Mouse (Mus musculus): ENCODE measurements at regions not wholly inside any gene's neighbourhood (a gene's known extent, or its start where the extent isn't known, plus 50 kb on each side); places are given as distances from the start of the nearest gene placed in this dataset.
"Not testable (repeated sequence)": the region's sequence is repeated elsewhere in the genome, so short reads cannot be mapped to it uniquely, and the experiment has no call there.

DNA sequence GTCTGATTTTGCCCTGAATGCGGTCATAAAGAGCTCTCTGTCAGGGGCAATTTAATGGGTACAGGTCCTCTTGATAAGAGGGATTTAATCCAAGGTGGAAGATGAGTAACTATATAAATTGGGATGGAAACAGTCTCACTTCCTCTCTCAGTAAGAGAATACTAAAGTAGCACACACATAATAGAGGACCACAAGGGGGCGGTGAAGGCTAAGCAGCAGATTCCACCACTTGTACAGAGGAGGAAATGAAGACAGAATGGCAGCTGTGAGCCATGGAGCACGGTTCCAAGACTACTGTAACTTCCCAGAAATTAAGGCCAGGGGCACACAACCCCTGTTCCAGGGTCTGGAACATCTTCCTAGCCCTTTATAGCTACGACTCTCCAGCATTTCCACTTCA is 262.6 kb upstream of the Ywhaq start:
- WGBS = 15% methylated on average over 2 of the region's 4 CpGs
- ATAC-seq (ENCODE audit: low FRiP score); H3K36me3 ChIP-seq (ENCODE audit: control insufficient read depth, insufficient read depth, low read length); H3K4me2 ChIP-seq (replicated peaks; ENCODE audit: low read depth, low read length); H3K27ac ChIP-seq (ENCODE audit: low read depth, low read length); DNase-seq (ENCODE audit: low spot score); H3K9me3 ChIP-seq (ENCODE audit: control insufficient read depth, low read length); H3K27me3 ChIP-seq (ENCODE audit: control insufficient read depth, insufficient read depth, low read length); H3K4me3 ChIP-seq (ENCODE audit: low read depth, low read length); H3K9ac ChIP-seq (ENCODE audit: low read depth, low read length); H3K4me1 ChIP-seq (replicated peaks; ENCODE audit: control insufficient read depth, insufficient read depth, low read length): not testable (repeated sequence)

DNA sequence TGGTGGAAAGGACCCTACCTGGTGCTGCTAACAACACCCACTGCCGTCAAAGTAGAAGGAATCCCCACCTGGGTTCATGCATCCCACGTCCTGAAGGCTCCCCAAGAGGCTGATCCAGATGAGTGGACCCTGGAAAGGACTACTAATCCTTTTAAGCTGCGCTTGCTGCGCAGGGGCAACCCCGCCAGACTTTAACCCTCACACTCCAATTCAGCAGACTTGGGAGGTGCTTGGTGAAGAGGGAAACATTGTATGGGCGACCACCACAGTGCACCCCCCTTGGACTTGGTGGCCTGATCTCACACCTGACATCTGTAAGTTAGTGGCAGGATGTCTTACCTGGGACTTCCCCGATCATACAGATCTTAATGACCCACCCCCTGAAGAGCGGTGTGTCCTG is 231.9 kb upstream of the Ywhaq start:
- H3K4me2 ChIP-seq (replicated peaks; ENCODE audit: low read depth, low read length); H3K4me3 ChIP-seq (ENCODE audit: low read depth, low read length); H3K27ac ChIP-seq (ENCODE audit: low read depth, low read length); H3K27me3 ChIP-seq (ENCODE audit: control insufficient read depth, insufficient read depth, low read length); H3K4me1 ChIP-seq (replicated peaks; ENCODE audit: control insufficient read depth, insufficient read depth, low read length); DNase-seq (ENCODE audit: low spot score); ATAC-seq (ENCODE audit: low FRiP score); H3K9me3 ChIP-seq (ENCODE audit: control insufficient read depth, low read length); H3K9ac ChIP-seq (ENCODE audit: low read depth, low read length); H3K36me3 ChIP-seq (ENCODE audit: control insufficient read depth, insufficient read depth, low read length): not testable (repeated sequence)
- 91% methylated on average over 8 of the region's 8 CpGs for WGBS

DNA sequence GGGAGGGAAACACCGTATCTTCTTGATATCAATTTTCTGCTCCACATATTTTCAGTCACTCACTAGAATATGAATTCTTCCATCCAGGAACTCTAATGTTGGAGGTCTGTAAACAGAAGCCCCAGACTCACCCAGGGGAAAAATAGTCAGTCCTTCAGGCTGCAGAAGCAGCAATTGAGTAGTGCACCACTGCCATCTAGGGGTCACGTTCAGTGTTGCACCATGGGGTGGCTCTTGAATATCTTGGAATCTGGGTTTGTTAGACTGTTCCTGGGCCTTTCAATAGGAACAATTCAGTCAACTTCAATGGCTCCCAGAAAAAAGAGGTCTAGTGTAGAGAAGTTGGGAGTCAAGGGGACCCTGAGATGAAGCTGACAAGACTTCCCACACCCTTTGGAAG is 196.3 kb upstream of the Ywhaq start:
- WGBS = 24% methylated on average over 2 of the region's 2 CpGs
- not testable (repeated sequence) for H3K27me3 ChIP-seq (ENCODE audit: control insufficient read depth, insufficient read depth, low read length); H3K36me3 ChIP-seq (ENCODE audit: control insufficient read depth, insufficient read depth, low read length); H3K4me1 ChIP-seq (replicated peaks; ENCODE audit: control insufficient read depth, insufficient read depth, low read length); H3K4me3 ChIP-seq (ENCODE audit: low read depth, low read length); H3K4me2 ChIP-seq (replicated peaks; ENCODE audit: low read depth, low read length); H3K9me3 ChIP-seq (ENCODE audit: control insufficient read depth, low read length); ATAC-seq (ENCODE audit: low FRiP score); H3K9ac ChIP-seq (ENCODE audit: low read depth, low read length); H3K27ac ChIP-seq (ENCODE audit: low read depth, low read length)
- peak; percentile 86 for DNase-seq (ENCODE audit: low spot score)

DNA sequence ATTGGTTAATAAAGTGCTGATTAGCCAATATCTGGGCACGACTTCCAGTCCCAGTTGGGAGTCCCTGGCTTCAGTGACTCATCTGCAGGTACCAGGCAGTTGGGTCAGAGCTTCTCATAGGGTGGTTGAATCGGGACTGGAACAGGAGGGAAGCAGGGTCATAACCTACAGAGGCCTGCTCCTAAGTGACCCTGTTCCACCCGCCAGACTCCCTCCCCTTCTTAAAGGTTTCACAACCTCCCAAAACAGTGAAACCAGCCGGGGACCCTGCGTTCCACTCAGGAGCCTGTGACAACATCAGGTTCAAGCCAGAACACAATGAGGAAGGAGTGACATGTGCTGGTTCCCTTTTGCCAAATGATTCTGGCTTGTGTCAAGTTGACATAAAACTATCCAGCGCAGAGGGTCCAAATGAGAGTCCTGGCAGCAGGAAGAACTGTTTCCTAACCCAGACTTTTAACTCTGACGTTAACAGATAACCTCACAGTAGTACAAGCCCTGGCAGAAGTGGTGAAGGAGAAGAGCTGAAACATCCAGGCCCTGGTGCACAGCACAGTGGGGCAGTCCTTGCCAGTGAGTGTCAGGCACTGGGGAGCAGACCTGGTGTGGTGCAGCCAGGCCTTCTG is 151.1 kb upstream of the Ywhaq start:
- Histone ChIP-seq H3K27ac (ENCODE audit: low read depth, low read length) (no peak overlapping the region), H3K9me3 (ENCODE audit: control insufficient read depth, low read length) (no peaks in the 10 kb centered on the region), H3K9ac (ENCODE audit: low read depth, low read length) (no peak overlapping the region), H3K4me2 (replicated peaks; ENCODE audit: low read depth, low read length) (no peak overlapping the region), H3K4me3 (ENCODE audit: low read depth, low read length) (no peak overlapping the region), H3K4me1 (replicated peaks; ENCODE audit: control insufficient read depth, insufficient read depth, low read length) (no peaks in the 10 kb centered on the region), H3K36me3 (ENCODE audit: control insufficient read depth, insufficient read depth, low read length) (no peaks in the 10 kb centered on the region), H3K27me3 (ENCODE audit: control insufficient read depth, insufficient read depth, low read length) (no peaks in the 10 kb centered on the region)
- DNase-seq (ENCODE audit: low spot score) (no peak), ATAC-seq (ENCODE audit: low FRiP score) (no peak)
- 74% methylated on average over 7 of the region's 7 CpGs for WGBS

DNA sequence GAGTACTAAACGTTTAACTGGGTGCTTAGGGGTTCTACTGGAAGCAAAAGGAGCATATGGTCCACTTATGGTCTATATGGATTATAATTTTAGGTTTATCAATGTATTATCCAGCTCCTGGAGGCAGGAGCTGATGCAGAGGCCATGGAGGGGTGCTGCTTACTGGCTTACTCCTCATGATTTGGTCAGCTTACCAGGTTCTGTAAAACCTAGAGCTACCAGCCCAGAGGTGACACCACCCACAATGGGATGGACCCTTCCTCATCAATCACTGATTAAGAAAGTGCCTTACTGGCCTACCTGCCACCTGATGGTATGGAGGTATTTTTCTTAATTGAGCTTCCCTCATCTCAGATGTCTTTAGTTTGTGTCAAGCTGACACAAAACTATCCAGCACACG is 126.5 kb upstream of the Ywhaq start:
- not testable (repeated sequence) for H3K27ac ChIP-seq (ENCODE audit: low read depth, low read length); ATAC-seq (ENCODE audit: low FRiP score); H3K4me2 ChIP-seq (replicated peaks; ENCODE audit: low read depth, low read length); H3K9ac ChIP-seq (ENCODE audit: low read depth, low read length); H3K27me3 ChIP-seq (ENCODE audit: control insufficient read depth, insufficient read depth, low read length); H3K36me3 ChIP-seq (ENCODE audit: control insufficient read depth, insufficient read depth, low read length); DNase-seq (ENCODE audit: low spot score); H3K4me1 ChIP-seq (replicated peaks; ENCODE audit: control insufficient read depth, insufficient read depth, low read length); H3K4me3 ChIP-seq (ENCODE audit: low read depth, low read length); H3K9me3 ChIP-seq (ENCODE audit: control insufficient read depth, low read length)
- 55% methylated on average over 2 of the region's 2 CpGs for WGBS

DNA sequence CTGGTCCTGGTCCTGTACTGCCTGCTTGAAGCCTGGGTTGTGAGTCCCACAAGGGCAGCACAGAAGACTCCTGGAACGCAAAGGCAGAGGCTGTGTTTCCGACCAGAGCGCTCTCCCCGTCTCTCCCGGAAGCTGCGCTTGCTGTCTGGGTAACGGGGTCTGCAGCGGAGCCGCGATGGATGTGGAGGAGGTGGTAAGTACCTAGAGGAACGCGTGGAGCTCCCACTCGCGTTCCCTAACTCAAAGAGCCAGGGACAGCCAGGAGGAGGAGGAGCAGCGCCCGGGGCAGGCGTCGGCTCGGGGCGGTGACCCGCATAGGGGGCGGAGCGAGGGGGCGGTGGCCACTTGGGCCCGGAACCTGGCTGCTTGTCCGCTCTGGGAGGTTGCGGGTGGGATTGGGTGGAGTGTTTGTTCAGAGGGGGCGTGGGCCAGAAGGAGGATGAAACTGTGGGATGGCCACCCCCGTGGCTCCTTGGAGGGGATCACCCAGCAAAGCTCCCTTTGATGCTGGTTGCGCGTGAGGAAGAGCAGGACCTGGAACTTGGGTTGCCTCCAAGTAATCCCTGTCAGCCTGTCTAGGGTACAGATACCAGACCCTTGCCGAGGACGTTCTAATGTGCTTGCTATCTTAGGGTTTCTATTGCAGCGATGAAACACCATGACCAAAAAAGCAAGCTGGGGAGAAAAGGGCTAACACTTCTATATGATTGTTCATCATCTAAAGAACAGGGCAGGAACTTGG is 125.9 kb upstream of the Ywhaq start:
- Histone ChIP-seq H3K4me3 (ENCODE audit: low read depth, low read length) (peak overlapping the region; percentile 51), H3K9ac (ENCODE audit: low read depth, low read length) (peak overlapping the region; percentile 62), H3K4me2 (replicated peaks; ENCODE audit: low read depth, low read length) (peak overlapping the region; percentile 51)
- 4% methylated on average over 34 of the region's 34 CpGs for WGBS
- not testable (repeated sequence) for H3K4me1 ChIP-seq (replicated peaks; ENCODE audit: control insufficient read depth, insufficient read depth, low read length); H3K27me3 ChIP-seq (ENCODE audit: control insufficient read depth, insufficient read depth, low read length); H3K9me3 ChIP-seq (ENCODE audit: control insufficient read depth, low read length); H3K36me3 ChIP-seq (ENCODE audit: control insufficient read depth, insufficient read depth, low read length); H3K27ac ChIP-seq (ENCODE audit: low read depth, low read length)
- ATAC-seq (ENCODE audit: low FRiP score) (peak; percentile 75), DNase-seq (ENCODE audit: low spot score) (peak; percentile 60)

DNA sequence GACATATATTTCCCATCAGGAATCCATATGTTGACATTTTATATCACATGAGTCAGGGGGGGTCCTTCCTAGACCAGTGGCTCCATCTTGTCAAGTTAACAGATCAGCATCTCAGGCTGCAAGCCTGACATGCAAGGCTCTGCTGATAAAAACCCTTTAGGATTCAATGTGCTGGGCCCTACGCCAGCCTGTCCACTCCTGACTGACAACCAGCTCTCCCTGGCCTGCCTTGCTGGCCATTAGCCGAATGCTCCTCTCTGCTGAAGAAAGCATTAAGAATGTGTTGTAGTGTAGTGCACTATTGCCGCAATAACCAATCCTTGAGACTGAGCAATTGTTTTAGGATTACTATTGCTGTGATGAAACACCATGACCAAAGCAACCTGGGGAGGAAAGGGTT is 114.3 kb upstream of the Ywhaq start:
- ATAC-seq (ENCODE audit: low FRiP score) (no peak), DNase-seq (ENCODE audit: low spot score) (no peak)
- Histone ChIP-seq H3K4me3 (ENCODE audit: low read depth, low read length) (no peak overlapping the region), H3K36me3 (ENCODE audit: control insufficient read depth, insufficient read depth, low read length) (no peaks in the 10 kb centered on the region), H3K4me1 (replicated peaks; ENCODE audit: control insufficient read depth, insufficient read depth, low read length) (no peaks in the 10 kb centered on the region), H3K9me3 (ENCODE audit: control insufficient read depth, low read length) (no peaks in the 10 kb centered on the region), H3K27ac (ENCODE audit: low read depth, low read length) (no peak overlapping the region), H3K9ac (ENCODE audit: low read depth, low read length) (no peak overlapping the region), H3K27me3 (ENCODE audit: control insufficient read depth, insufficient read depth, low read length) (no peaks in the 10 kb centered on the region), H3K4me2 (replicated peaks; ENCODE audit: low read depth, low read length) (no peak overlapping the region)
- 97% methylated on average over 3 of the region's 3 CpGs for WGBS

DNA sequence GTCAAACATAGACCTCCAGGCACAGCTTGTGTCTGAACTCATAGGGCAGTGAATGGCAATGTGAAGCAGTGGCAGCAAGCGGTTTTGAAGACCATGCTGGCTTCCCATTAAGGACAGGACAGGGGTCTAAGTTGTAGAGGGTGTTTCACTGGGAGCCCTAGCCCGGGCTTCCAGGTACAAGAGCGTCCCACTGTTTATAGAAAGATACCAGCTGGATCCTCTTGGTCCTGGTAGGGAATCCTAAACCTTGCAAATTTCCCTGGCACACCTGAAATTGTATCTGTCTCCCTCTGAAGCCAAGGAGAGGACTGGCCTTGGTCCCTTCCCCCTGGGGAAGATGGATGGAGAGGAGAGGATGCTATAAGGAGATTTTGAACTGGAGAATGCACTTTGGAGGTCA is 111.9 kb upstream of the Ywhaq start:
- 77% methylated on average over 3 of the region's 3 CpGs for WGBS
- ATAC-seq (ENCODE audit: low FRiP score) = not testable (repeated sequence)

DNA sequence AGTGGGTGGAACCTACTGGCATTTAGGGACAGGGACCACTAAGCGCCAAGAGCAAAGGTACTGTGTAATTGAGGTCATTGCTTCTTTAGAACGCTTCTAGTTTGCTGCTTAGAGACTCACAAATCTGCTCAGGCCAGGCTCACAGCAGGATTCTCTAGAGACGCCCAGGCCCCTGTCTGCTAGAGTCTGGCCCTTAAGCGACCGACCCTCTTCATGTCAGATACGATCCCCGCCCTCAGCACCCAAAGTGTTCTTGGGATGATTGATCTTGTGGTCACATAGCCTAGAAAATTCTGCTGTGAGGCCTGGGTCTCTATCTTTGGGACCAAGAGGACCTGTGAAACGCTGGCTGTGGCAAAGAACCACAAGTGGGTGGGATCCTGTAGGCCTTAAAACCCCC is 109.9 kb upstream of the Ywhaq start:
- H3K4me3 ChIP-seq (ENCODE audit: low read depth, low read length); H3K27ac ChIP-seq (ENCODE audit: low read depth, low read length); ATAC-seq (ENCODE audit: low FRiP score); DNase-seq (ENCODE audit: low spot score); H3K9ac ChIP-seq (ENCODE audit: low read depth, low read length); H3K4me1 ChIP-seq (replicated peaks; ENCODE audit: control insufficient read depth, insufficient read depth, low read length); H3K27me3 ChIP-seq (ENCODE audit: control insufficient read depth, insufficient read depth, low read length); H3K4me2 ChIP-seq (replicated peaks; ENCODE audit: low read depth, low read length); H3K9me3 ChIP-seq (ENCODE audit: control insufficient read depth, low read length); H3K36me3 ChIP-seq (ENCODE audit: control insufficient read depth, insufficient read depth, low read length): not testable (repeated sequence)
- WGBS = 80% methylated on average over 8 of the region's 8 CpGs

More for the DNA sequence above, 111.9 kb upstream of the Ywhaq start:
- H3K27ac ChIP-seq (ENCODE audit: low read depth, low read length); H3K4me2 ChIP-seq (replicated peaks; ENCODE audit: low read depth, low read length); H3K9ac ChIP-seq (ENCODE audit: low read depth, low read length); H3K36me3 ChIP-seq (ENCODE audit: control insufficient read depth, insufficient read depth, low read length); DNase-seq (ENCODE audit: low spot score); H3K9me3 ChIP-seq (ENCODE audit: control insufficient read depth, low read length); H3K27me3 ChIP-seq (ENCODE audit: control insufficient read depth, insufficient read depth, low read length); H3K4me3 ChIP-seq (ENCODE audit: low read depth, low read length); H3K4me1 ChIP-seq (replicated peaks; ENCODE audit: control insufficient read depth, insufficient read depth, low read length): not testable (repeated sequence)

Measured in hindbrain, embryonic 11.5 days (tissue).